Mouse (Mus musculus) adrenal gland, postnatal 36 days (tissue): Measurements from ENCODE around the gene Col24a1. TPM values are rescaled to one million over a fixed set of nuclear protein-coding genes. Genes with fewer than 3 reads are reported as not detected.

Source experiments
- DNase-seq, 2 experiments: peaks; one replicate each; pipeline ENCODE4 v3.0.0; 2021; ENCODE audit warnings: mixed read lengths in 1 of 2
- total RNA-seq, 2 experiments: library from RNA; stranded (reverse); gene quantifications; 2 replicates each; pipeline ENCODE4 v1.2.3; 2021

Col24a1 gene
- total RNA-seq, 2 experiments from 2014 or later = not detected

GRCm38 (mm10) chr3:145574468-145574867, 282.2 kb downstream of the Col24a1 start:
- DNase-seq = no peak

GRCm38 (mm10) chr3:145575340-145575739, 283.1 kb downstream of the Col24a1 start:
- DNase-seq = no peak

- peak; percentile 92 to 94 for DNase-seq
Observed at GRCm38 (mm10) chr3:145575743-145576481, 283.6 kb downstream of the Col24a1 start, which contains the start of gene Znhit6. Znhit6 (plus strand) TSS chr3:145576205.

- DNase-seq = no peak
Observed at GRCm38 (mm10) chr3:145576482-145576822, 284.2 kb downstream of the Col24a1 start.

- DNase-seq = no peak
Observed at GRCm38 (mm10) chr3:145576876-145577275, 284.6 kb downstream of the Col24a1 start.

- DNase-seq = no peak
Observed at GRCm38 (mm10) chr3:145583043-145583442, 290.8 kb downstream of the Col24a1 start.

GRCm38 (mm10) chr3:145583522-145584200, 291.4 kb downstream of the Col24a1 start:
- no peak for DNase-seq

GRCm38 (mm10) chr3:145590562-145590961, 298.3 kb downstream of the Col24a1 start:
- DNase-seq = no peak

- DNase-seq = no peak
Observed at GRCm38 (mm10) chr3:145591841-145592542, 299.7 kb downstream of the Col24a1 start.

GRCm38 (mm10) chr3:145595354-145595753, 303.1 kb downstream of the Col24a1 start:
- no peak for DNase-seq

GRCm38 (mm10) chr3:145599059-145599458, 306.8 kb downstream of the Col24a1 start:
- DNase-seq = no peak

- DNase-seq = no peak
Observed at GRCm38 (mm10) chr3:145600801-145601200, 308.5 kb downstream of the Col24a1 start.

- no peak for DNase-seq
Observed at GRCm38 (mm10) chr3:145601345-145601744, 309.1 kb downstream of the Col24a1 start.

Other genes with a start within 250 kb of the Col24a1 start
- under 1 TPM in 1 of 2 experiments, not detected in 1; 0.13 TPM for gene Clca2, start 193.0 kb upstream of the Col24a1 start, total RNA-seq
- gene Odf2l, start 173.9 kb upstream of the Col24a1 start, total RNA-seq = 10 to 100 TPM; 16.4 to 23.5 TPM